Mouse (Mus musculus): ENCODE results near the gene Gm5741. TPM values are rescaled to one million over a fixed set of nuclear protein-coding genes. Genes with fewer than 3 reads are reported as not detected.

The Gm5741 gene
- total RNA-seq, 2 experiments from 2014 or later: not detected

GRCm38 (mm10) chr8:85073041-85073612 lies 5.3 kb upstream of the Gm5741 start:
- no peak for DNase-seq

DNA sequence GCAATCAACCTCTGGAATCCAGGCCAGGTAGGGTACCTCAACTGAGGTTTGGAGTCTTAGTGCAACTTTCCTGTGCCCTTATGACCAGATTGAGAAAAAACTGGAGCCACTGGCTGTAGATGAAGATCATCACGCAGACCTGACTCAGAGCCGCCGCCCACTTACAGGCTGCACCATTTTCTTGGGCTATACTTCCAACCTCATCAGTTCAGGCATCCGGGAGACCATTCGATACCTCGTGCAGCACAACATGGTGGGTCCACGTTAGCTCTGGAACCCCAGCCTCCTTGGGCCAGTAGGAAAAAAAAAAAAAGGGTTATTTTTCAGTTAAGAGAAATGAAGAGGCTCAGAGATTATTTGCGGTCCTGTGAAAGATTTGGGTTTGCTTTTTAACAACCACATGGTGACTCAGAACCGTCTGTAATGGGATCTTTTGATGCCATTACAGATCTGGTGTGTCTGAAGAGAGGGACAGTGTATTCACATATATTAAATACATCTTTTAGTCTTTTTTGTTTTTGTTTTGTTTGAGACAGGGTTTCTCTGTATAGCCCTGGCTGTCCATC lies 4.7 kb upstream of the Gm5741 start:
- no peak for DNase-seq

DNA sequence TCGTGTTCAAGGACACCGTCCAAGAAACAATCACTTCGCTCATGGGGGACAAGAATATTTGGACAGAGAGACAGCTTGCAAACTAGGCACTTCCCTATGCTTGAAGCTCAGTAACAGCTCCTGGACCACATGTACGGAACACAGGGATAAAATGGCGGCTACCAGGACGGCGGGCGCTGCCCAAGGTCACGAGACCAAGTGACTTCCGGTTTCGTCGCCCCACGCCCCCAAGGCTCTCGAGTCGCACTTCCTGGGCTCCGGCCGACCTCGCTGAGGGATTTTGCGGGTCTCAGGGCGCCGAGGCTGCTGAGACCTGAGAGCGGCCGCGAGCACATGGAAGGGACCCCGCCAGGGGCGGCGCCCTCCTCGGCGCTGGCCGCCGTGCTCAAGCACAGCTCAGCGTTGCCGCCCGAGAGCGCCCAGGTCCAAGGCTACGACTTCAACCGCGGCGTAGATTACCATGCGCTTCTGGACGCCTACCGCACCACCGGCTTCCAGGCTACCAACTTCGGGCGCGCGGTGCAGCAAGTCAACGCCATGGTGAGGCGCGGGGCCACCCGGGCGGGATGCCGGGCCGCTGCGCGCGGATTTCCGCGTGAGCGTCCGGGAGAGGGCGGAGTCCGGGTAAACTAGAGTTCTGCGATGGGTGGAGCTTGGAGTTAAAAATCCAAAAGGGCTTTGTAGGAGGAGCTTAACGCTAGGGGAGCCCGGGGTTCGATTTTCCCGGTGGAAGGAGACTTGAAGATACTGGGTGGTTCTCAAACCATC lies 3.9 kb upstream of the Gm5741 start, which contains the start of gene Dhps:
TSS of gene Dhps (plus strand) at position 244 of the 768 bp plus-strand sequence.
- peak; percentile 87 for DNase-seq

DNA sequence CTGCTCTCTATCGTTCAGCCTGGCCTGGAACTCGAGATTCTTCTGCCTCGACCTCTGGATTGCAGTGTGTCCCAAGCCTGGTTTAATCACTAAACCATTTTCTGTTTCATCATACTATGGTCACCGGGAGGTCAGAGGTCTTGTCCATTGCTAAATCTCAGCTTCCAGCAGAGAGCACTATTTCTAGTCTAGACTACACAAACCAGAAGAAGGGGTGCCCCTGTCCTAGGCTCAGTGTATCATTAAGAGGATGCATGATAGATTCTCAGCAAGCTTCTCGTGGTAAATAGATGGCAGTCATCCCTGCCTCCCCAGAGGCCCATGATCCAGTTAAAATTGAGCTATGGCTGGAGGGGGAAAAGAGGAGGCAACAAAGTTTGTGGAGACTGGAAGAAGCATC lies 3.3 kb upstream of the Gm5741 start:
- DNase-seq: no peak

- no peak for DNase-seq
These were observed 627 bp downstream of the Gm5741 start for GRCm38 (mm10) chr8:85067155-85067554.

- DNase-seq: no peak
These were observed 2.6 kb downstream of the Gm5741 start for GRCm38 (mm10) chr8:85065213-85065612.

- DNase-seq: no peak
These were observed 5.2 kb downstream of the Gm5741 start for GRCm38 (mm10) chr8:85062603-85063002.

GRCm38 (mm10) chr8:85059879-85060616 lies 7.7 kb downstream of the Gm5741 start, which contains the start of gene Fbxw9:
TSS of gene Fbxw9 (plus strand) at chr8:85060055.
- DNase-seq: peak; percentile 84

- no peak for DNase-seq
These were observed 10.4 kb downstream of the Gm5741 start for GRCm38 (mm10) chr8:85057367-85057766.

DNA sequence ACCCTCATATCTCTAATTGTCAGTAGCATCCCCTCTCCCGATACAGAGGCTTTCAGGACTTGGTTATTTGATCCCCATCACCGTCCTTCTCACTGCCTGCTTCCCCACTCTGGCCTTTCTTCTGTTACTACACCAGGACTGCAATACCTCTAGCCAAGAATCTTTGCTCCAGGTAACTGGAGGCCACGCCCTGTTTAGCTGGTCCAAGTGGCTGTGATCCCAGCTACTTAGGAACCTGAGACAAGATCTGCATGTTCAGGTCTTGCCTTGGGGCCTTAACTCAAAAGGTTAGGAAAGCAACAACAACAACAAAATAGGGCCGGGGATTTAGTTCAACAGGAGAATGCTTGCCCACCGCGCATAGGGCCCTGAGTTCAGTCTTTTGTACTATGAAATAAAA lies 24.2 kb downstream of the Gm5741 start:
- no peak for DNase-seq

- peak; percentile 50 for DNase-seq
These were observed 29.9 kb downstream of the Gm5741 start for GRCm38 (mm10) chr8:85037681-85038531.

DNA sequence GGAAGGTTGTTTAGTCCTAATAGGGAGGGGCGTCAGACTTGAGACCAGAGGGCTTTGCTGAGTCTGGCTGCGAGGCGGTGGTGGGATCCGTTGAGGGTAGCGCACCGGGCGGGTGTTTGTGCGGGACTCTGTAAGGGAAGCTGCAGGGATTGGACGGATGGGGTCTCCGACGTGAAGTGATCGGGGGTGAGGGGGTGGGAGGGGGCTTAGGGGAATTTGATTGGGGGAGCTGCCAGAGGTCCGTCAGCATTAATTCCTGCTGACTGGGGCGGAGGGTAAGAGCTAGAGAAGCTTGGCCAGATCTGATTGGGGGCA lies 30.5 kb downstream of the Gm5741 start:
- DNase-seq: no peak

DNA sequence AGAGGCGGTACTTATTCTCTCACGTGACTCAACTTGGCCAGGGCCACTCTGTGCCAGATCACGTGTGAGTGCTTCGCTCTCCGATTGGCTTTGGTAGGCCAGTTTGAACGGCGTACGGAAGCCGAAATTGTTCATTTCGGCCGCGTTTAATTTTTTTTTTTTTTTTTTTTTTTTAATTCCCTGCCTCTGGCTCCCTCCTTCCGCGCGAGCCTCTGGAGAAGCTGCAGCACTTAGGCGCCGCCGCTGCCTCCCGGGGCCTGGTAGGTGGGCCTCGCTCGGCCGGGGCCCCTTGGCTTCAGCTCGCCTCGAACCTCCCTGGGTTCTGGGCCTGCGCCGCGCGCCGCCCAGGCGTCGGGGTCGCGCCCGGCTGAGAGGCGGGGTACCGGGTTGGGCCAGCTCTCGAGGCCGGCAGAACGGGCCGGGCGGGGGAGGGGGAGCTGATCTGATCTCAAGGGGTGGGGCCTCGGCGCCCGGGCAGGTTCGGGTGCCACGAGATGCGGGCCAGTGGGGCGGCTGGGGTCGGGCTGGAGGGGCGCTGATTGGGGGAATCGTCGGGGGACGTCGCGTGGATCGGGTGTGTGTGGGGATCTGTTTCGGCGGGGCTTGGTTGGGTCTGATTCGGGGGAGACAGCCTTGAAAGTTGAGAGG lies 30.9 kb downstream of the Gm5741 start, which contains the start of gene Tnpo2:
TSS of gene Tnpo2 (plus strand) at position 198 of the 648 bp plus-strand sequence.
- peak; percentile 87 for DNase-seq

DNA sequence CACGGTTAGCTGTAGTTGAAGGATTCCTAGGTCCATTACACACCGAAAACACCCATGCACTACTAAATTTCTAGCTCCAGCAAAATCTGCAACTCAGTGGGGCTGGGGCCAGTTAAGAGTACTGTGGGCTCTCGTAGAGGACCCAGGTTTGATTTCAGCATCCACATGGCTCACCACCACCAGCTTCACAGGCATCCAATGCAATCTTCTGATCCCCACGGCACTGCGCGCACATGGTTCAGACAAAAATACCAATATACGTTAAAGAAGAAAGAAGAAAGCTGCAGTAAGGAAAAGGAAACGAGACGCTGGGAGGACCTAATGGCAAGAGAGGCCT lies 31.4 kb downstream of the Gm5741 start:
- DNase-seq: no peak

DNA sequence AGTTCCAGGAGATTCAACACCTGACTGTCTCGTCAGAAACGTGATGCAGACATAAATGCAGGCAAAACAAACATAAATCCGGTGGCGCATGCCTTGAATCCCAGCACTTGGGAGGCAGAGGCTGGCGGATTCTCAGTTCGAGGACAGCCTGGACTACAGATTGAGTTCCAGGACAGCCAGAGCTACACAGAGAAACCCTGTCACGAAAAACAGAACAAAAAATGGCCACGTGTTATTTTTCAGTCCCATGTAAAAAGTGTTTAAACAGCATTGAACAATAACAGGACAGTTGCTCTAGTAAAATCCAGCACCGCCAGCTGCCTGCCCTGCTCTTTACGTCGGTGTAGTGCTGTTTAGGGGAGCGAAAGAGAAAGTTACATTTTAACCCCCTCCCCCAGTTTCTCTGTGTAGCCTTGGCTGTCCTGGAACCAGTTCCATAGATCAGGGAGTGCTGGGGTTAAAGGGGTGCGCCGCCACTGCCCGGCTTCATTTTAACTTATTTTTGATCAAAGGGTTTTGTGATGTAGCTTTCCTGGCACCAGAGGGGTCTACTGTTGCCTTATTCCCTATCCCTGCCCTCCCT lies 32.0 kb downstream of the Gm5741 start:
- no peak for DNase-seq

DNA sequence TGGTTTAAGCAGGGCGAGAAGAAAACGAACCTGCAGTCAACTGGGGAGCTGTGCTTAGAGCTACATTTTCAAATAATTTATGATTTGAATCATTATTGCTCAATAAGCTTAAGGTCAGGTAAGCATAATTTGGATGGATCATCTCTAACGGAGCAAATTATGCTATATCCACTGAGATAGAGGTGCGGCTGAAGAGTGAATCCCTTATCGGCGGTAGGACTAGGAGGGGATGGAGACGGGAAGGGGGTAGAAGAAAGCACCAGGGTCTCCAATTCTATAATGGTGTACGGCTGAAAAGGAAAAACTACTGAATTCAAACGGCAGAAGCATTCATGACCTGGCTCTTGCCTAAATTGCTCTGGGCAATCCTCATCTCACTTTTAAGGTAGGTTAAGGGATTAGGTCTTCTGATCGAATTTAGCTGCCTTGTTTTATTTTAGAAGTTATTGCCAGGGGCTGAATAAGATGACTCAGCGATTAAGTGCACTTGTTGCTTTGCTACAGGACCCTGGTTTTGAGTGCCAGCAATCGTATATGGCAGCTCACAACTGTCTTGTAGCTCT lies 32.5 kb downstream of the Gm5741 start:
- DNase-seq: no peak

- DNase-seq: peak; percentile 73
These were observed 33.0 kb downstream of the Gm5741 start for GRCm38 (mm10) chr8:85034764-85035163.

- DNase-seq: no peak
These were observed 33.9 kb downstream of the Gm5741 start for GRCm38 (mm10) chr8:85033867-85034266.

DNA sequence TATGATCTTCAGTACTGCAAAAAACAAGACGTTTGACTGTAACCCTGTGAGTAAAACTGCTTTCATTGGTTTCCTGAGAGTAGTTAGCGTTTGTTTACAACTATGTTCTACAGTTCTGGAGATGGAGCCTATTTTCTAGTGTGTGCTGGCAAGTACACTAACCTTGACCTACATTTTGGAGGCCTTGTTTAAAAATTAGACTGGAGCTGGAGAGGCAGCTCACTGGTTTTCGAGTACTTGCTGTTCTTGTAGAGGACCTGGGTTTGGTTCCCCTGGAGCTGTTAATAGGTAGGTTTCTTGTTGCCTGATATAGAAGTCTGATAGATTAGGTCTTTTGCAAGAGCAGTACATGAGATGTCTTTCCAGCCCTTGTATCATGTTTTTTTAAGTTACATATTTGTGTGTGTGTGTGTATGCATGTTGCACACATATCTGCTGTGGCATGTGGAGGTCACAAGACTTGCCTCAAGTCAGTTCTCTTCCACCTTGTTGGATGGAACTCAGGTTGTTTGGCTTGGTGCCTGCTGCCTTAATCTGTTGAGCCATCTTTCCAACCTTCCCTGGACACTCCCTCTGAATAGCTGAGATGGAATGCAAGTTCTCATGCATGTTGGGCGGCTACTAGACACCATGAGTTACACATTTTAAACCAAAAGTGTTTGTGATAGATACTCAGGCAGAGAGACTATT lies 35.0 kb downstream of the Gm5741 start:
- no peak for DNase-seq

GRCm38 (mm10) chr8:85029271-85029670 lies 38.5 kb downstream of the Gm5741 start:
- DNase-seq: no peak
